Mouse (Mus musculus) neural tube, embryonic 11.5 days (tissue): ENCODE measurements around the gene Crybb1. TPM values are rescaled to one million over a fixed set of nuclear protein-coding genes. Genes with fewer than 3 reads are reported as not detected.

Experiments used
- ATAC-seq: fragments of 200-750 bp; cut with Nextera tagmentation; 2 replicates; pipeline ENCODE4 v1.8.0; 2017; ENCODE audit warnings: moderate number of reproducible peaks, mild to moderate bottlenecking, moderate TSS enrichment, moderate library complexity; ENCODE audit not compliant: insufficient read depth, low FRiP score, low TSS enrichment
- DNase-seq: peaks from one replicate; pipeline ENCODE4 v3.0.0-alpha.2; 2015; ENCODE audit warnings: low spot score
- H3K27ac ChIP-seq: fragments of 300-500 bp; sonication (generic); 2 replicates; pipeline ENCODE4 v1.5.1; 2014; ENCODE audit warnings: low read depth, mild to moderate bottlenecking, low read length
- H3K27me3 ChIP-seq: fragments of 300-500 bp; sonication (generic); 2 replicates; pipeline ENCODE4 v1.6.1; 2014; ENCODE audit warnings: mild to moderate bottlenecking, low read length, mixed read lengths; ENCODE audit not compliant: control insufficient read depth, insufficient read depth
- H3K36me3 ChIP-seq: fragments of 300-500 bp; sonication (generic); 2 replicates; pipeline ENCODE4 v1.6.1; 2014; ENCODE audit warnings: mild to moderate bottlenecking, low read length, moderate library complexity, mixed read lengths; ENCODE audit not compliant: control insufficient read depth, insufficient read depth
- H3K4me1 ChIP-seq: fragments of 300-500 bp; sonication (generic); 2 replicates; pipeline ENCODE4 v1.6.1; 2014; ENCODE audit warnings: low read length, mixed read lengths; ENCODE audit not compliant: control insufficient read depth, insufficient read depth
- H3K4me2 ChIP-seq: fragments of 300-500 bp; sonication (generic); 2 replicates; pipeline ENCODE4 v1.6.1; 2014; ENCODE audit warnings: low read depth, mild to moderate bottlenecking, moderate library complexity
- H3K4me3 ChIP-seq: fragments of 300-500 bp; sonication (generic); 2 replicates; pipeline ENCODE4 v1.5.1; 2014; ENCODE audit warnings: low read depth, low read length
- H3K9ac ChIP-seq: fragments of 300-500 bp; sonication (generic); 2 replicates; pipeline ENCODE4 v1.6.1; 2014; ENCODE audit warnings: mild to moderate bottlenecking, low read length
- H3K9me3 ChIP-seq: fragments of 300-500 bp; sonication (generic); 2 replicates; pipeline ENCODE4 v1.6.1; 2016; ENCODE audit warnings: low read length; ENCODE audit not compliant: control insufficient read depth
- WGBS: fragments of 180-500 bp; shearing (Covaris S2); extraction: QIAGEN DNeasy Blood & Tissue Kit; methylation state at CpG from one replicate; pipeline ENCODE4 v1.1.7; 2014; 5-methylcytosine and 5-hydroxymethylcytosine counted together
- polyA plus RNA-seq: library from polyadenylated mRNA; unstranded; fragments of >200 nt; fragmentation: Nextera tagmentation; extraction: Ambion mirVana; gene quantifications from 2 replicates; pipeline ENCODE4 v1.2.1, GENCODE M21; 2014

The Crybb1 gene
- polyA plus RNA-seq, 1 experiment from 2014 or later, result 0.90 TPM

GRCm38 (mm10) chr5:112277906-112278470 is 22.4 kb downstream of the Crybb1 start:
- no peaks in the 10 kb centered on the region for H3K9me3 ChIP-seq
- no peak overlapping the region for H3K4me3 ChIP-seq

GRCm38 (mm10) chr5:112279181-112280021 is 23.8 kb downstream of the Crybb1 start:
- DNase-seq, result no peak
- no peak for ATAC-seq
- no peaks in the 10 kb centered on the region for H3K9me3 ChIP-seq
- 88% methylated on average over 17 of the region's 17 CpGs for WGBS
- no peak overlapping the region for H3K9ac ChIP-seq
- no peak overlapping the region for H3K27ac ChIP-seq
- no peak overlapping the region for H3K4me2 ChIP-seq
- H3K36me3 ChIP-seq, result no peaks in the 10 kb centered on the region
- no peaks in the 10 kb centered on the region for H3K4me1 ChIP-seq
- no peaks in the 10 kb centered on the region for H3K27me3 ChIP-seq
- H3K4me3 ChIP-seq, result no peak overlapping the region

More at GRCm38 (mm10) chr5:112277906-112278470, 22.4 kb downstream of the Crybb1 start:
- 88% methylated on average over 11 of the region's 11 CpGs for WGBS
- no peak overlapping the region for H3K9ac ChIP-seq
- no peaks in the 10 kb centered on the region for H3K27me3 ChIP-seq
- DNase-seq (no peak), ATAC-seq (no peak)
- H3K4me2 ChIP-seq, result no peak overlapping the region; the same call in 1 of the 2 replicates
- H3K4me1 ChIP-seq, result no peaks in the 10 kb centered on the region
- no peaks in the 10 kb centered on the region for H3K36me3 ChIP-seq
- H3K27ac ChIP-seq, result no peak overlapping the region

- Histone ChIP-seq H3K36me3 (no peaks in the 10 kb centered on the region), H3K4me2 (no peak overlapping the region), H3K9ac (no peak overlapping the region), H3K27ac (no peak overlapping the region), H3K9me3 (no peaks in the 10 kb centered on the region), H3K27me3 (no peaks in the 10 kb centered on the region), H3K4me3 (no peak overlapping the region), H3K4me1 (no peaks in the 10 kb centered on the region)
- 90% methylated on average over 7 of the region's 7 CpGs for WGBS
- ATAC-seq (no peak), DNase-seq (no peak)
These were observed 24.5 kb downstream of the Crybb1 start for GRCm38 (mm10) chr5:112280151-112280550.

GRCm38 (mm10) chr5:112280863-112281660 is 25.4 kb downstream of the Crybb1 start:
- Histone ChIP-seq H3K4me2 (no peak overlapping the region), H3K27me3 (no peaks in the 10 kb centered on the region), H3K9me3 (no peaks in the 10 kb centered on the region), H3K36me3 (no peaks in the 10 kb centered on the region), H3K4me1 (no peaks in the 10 kb centered on the region), H3K4me3 (no peak overlapping the region), H3K9ac (no peak overlapping the region), H3K27ac (no peak overlapping the region)
- 67% methylated on average over 15 of the region's 15 CpGs for WGBS
- no peak for ATAC-seq
- DNase-seq, result no peak

- H3K27me3 ChIP-seq, result no peaks in the 10 kb centered on the region
- no peaks in the 10 kb centered on the region for H3K4me1 ChIP-seq
- H3K4me2 ChIP-seq, result no peak overlapping the region
- H3K27ac ChIP-seq, result no peak overlapping the region
- WGBS, result 90% methylated on average over 4 of the region's 4 CpGs
- ATAC-seq (no peak), DNase-seq (no peak)
- H3K4me3 ChIP-seq, result no peak overlapping the region
- no peak overlapping the region for H3K9ac ChIP-seq
- no peaks in the 10 kb centered on the region for H3K9me3 ChIP-seq
- no peaks in the 10 kb centered on the region for H3K36me3 ChIP-seq
These were observed 26.1 kb downstream of the Crybb1 start for GRCm38 (mm10) chr5:112281676-112282075.

- no peaks in the 10 kb centered on the region for H3K4me1 ChIP-seq
- WGBS, result 80% methylated on average over 6 of the region's 6 CpGs
- no peak for DNase-seq
- no peaks in the 10 kb centered on the region for H3K36me3 ChIP-seq
- H3K27me3 ChIP-seq, result no peaks in the 10 kb centered on the region
- H3K27ac ChIP-seq, result no peak overlapping the region
- H3K4me3 ChIP-seq, result no peak overlapping the region
- no peak overlapping the region for H3K9ac ChIP-seq
- no peak overlapping the region for H3K4me2 ChIP-seq
- H3K9me3 ChIP-seq, result no peaks in the 10 kb centered on the region
- ATAC-seq, result no peak
These were observed 26.6 kb downstream of the Crybb1 start for GRCm38 (mm10) chr5:112282123-112282779.

GRCm38 (mm10) chr5:112282780-112283482 is 27.3 kb downstream of the Crybb1 start:
- ATAC-seq (no peak), DNase-seq (no peak)
- Histone ChIP-seq H3K9ac (no peak overlapping the region), H3K36me3 (no peaks in the 10 kb centered on the region), H3K4me1 (no peaks in the 10 kb centered on the region), H3K9me3 (no peaks in the 10 kb centered on the region), H3K27me3 (no peaks in the 10 kb centered on the region), H3K27ac (no peak overlapping the region), H3K4me3 (no peak overlapping the region), H3K4me2 (no peak overlapping the region)
- 78% methylated on average over 9 of the region's 9 CpGs for WGBS
